Mouse (Mus musculus): ENCODE measurements at regions not wholly inside any gene's neighbourhood (a gene's known extent, or its start where the extent isn't known, plus 50 kb on each side); places are given as distances from the start of the nearest gene placed in this dataset.
"Not testable (repeated sequence)": the region's sequence is repeated elsewhere in the genome, so short reads cannot be mapped to it uniquely, and the experiment has no call there.

GRCm38 (mm10) chr3:58233296-58233695, 181.2 kb upstream of the Tsc22d2 start:
- H3K4me2 ChIP-seq (ENCODE audit: low read length), result no peak overlapping the region
- 62% methylated on average over 2 of the region's 2 CpGs for WGBS
- H3K9ac ChIP-seq (ENCODE audit: low read depth, low read length), result no peak overlapping the region

GRCm38 (mm10) chr3:58234846-58235630, 179.5 kb upstream of the Tsc22d2 start:
- no peaks in the 10 kb centered on the region for H3K4me1 ChIP-seq (ENCODE audit: control insufficient read depth, insufficient read depth, low read length)
- H3K9ac ChIP-seq (ENCODE audit: low read depth, low read length), result no peak overlapping the region
- H3K27me3 ChIP-seq (ENCODE audit: control insufficient read depth, insufficient read depth, low read depth, low read length), result no peaks in the 10 kb centered on the region
- no peak overlapping the region for H3K4me3 ChIP-seq (ENCODE audit: low read depth, low read length)
- WGBS, result 87% methylated on average over 6 of the region's 6 CpGs
- no peak overlapping the region for H3K27ac ChIP-seq (ENCODE audit: low read length)
- H3K36me3 ChIP-seq (ENCODE audit: control insufficient read depth, insufficient read depth, low read length), result no peaks in the 10 kb centered on the region
- no peak for ATAC-seq
- H3K9me3 ChIP-seq (replicated peaks; ENCODE audit: control insufficient read depth, low read length, poor library complexity, severe bottlenecking), result peaks cover 3% of the 10 kb centered on the region; the same call in 1 of the 2 replicates
- no peak overlapping the region for H3K4me2 ChIP-seq (ENCODE audit: low read length)

More at GRCm38 (mm10) chr3:58233296-58233695, 181.2 kb upstream of the Tsc22d2 start:
- Histone ChIP-seq H3K9me3 (replicated peaks; ENCODE audit: control insufficient read depth, low read length, poor library complexity, severe bottlenecking) (no peaks in the 10 kb centered on the region), H3K4me3 (ENCODE audit: low read depth, low read length) (no peak overlapping the region), H3K36me3 (ENCODE audit: control insufficient read depth, insufficient read depth, low read length) (no peaks in the 10 kb centered on the region), H3K4me1 (ENCODE audit: control insufficient read depth, insufficient read depth, low read length) (no peaks in the 10 kb centered on the region), H3K27ac (ENCODE audit: low read length) (no peak overlapping the region), H3K27me3 (ENCODE audit: control insufficient read depth, insufficient read depth, low read depth, low read length) (no peaks in the 10 kb centered on the region)
- no peak for ATAC-seq

GRCm38 (mm10) chr3:58238111-58238510, 176.4 kb upstream of the Tsc22d2 start:
- H3K9me3 ChIP-seq (replicated peaks; ENCODE audit: control insufficient read depth, low read length, poor library complexity, severe bottlenecking), result peaks cover 3% of the 10 kb centered on the region; the same call in 1 of the 2 replicates
- ATAC-seq, result no peak
- H3K4me2 ChIP-seq (ENCODE audit: low read length), result no peak overlapping the region
- H3K27ac ChIP-seq (ENCODE audit: low read length), result no peak overlapping the region
- H3K9ac ChIP-seq (ENCODE audit: low read depth, low read length), result no peak overlapping the region
- no peaks in the 10 kb centered on the region for H3K36me3 ChIP-seq (ENCODE audit: control insufficient read depth, insufficient read depth, low read length)
- no peak overlapping the region for H3K4me3 ChIP-seq (ENCODE audit: low read depth, low read length)
- H3K4me1 ChIP-seq (ENCODE audit: control insufficient read depth, insufficient read depth, low read length), result no peaks in the 10 kb centered on the region
- H3K27me3 ChIP-seq (ENCODE audit: control insufficient read depth, insufficient read depth, low read depth, low read length), result no peaks in the 10 kb centered on the region

GRCm38 (mm10) chr3:58240775-58241174, 173.7 kb upstream of the Tsc22d2 start:
- H3K36me3 ChIP-seq (ENCODE audit: control insufficient read depth, insufficient read depth, low read length), result no peaks in the 10 kb centered on the region
- H3K4me3 ChIP-seq (ENCODE audit: low read depth, low read length), result no peak overlapping the region
- H3K9me3 ChIP-seq (replicated peaks; ENCODE audit: control insufficient read depth, low read length, poor library complexity, severe bottlenecking), result peaks cover 3% of the 10 kb centered on the region; the same call in 1 of the 2 replicates
- WGBS, result 76% methylated on average over 4 of the region's 4 CpGs
- no peaks in the 10 kb centered on the region for H3K4me1 ChIP-seq (ENCODE audit: control insufficient read depth, insufficient read depth, low read length)
- no peaks in the 10 kb centered on the region for H3K27me3 ChIP-seq (ENCODE audit: control insufficient read depth, insufficient read depth, low read depth, low read length)
- ATAC-seq, result no peak
- no peak overlapping the region for H3K27ac ChIP-seq (ENCODE audit: low read length)
- H3K4me2 ChIP-seq (ENCODE audit: low read length), result no peak overlapping the region
- no peak overlapping the region for H3K9ac ChIP-seq (ENCODE audit: low read depth, low read length)

- no peaks in the 10 kb centered on the region for H3K9me3 ChIP-seq (replicated peaks; ENCODE audit: control insufficient read depth, low read length, poor library complexity, severe bottlenecking)
- no peak for ATAC-seq
- H3K4me2 ChIP-seq (ENCODE audit: low read length), result no peak overlapping the region
- H3K4me1 ChIP-seq (ENCODE audit: control insufficient read depth, insufficient read depth, low read length), result no peaks in the 10 kb centered on the region
- H3K9ac ChIP-seq (ENCODE audit: low read depth, low read length), result no peak overlapping the region
- no peak overlapping the region for H3K27ac ChIP-seq (ENCODE audit: low read length)
- 4% methylated on average over 5 of the region's 5 CpGs for WGBS
- H3K4me3 ChIP-seq (ENCODE audit: low read depth, low read length), result no peak overlapping the region
- H3K27me3 ChIP-seq (ENCODE audit: control insufficient read depth, insufficient read depth, low read depth, low read length), result no peaks in the 10 kb centered on the region
- no peaks in the 10 kb centered on the region for H3K36me3 ChIP-seq (ENCODE audit: control insufficient read depth, insufficient read depth, low read length)
These were observed 169.2 kb upstream of the Tsc22d2 start for GRCm38 (mm10) chr3:58245361-58245760.

- Histone ChIP-seq H3K27ac (ENCODE audit: low read length) (no peak overlapping the region), H3K4me1 (ENCODE audit: control insufficient read depth, insufficient read depth, low read length) (no peaks in the 10 kb centered on the region), H3K36me3 (ENCODE audit: control insufficient read depth, insufficient read depth, low read length) (no peaks in the 10 kb centered on the region), H3K9ac (ENCODE audit: low read depth, low read length) (no peak overlapping the region), H3K9me3 (replicated peaks; ENCODE audit: control insufficient read depth, low read length, poor library complexity, severe bottlenecking) (no peaks in the 10 kb centered on the region), H3K4me3 (ENCODE audit: low read depth, low read length) (no peak overlapping the region), H3K27me3 (ENCODE audit: control insufficient read depth, insufficient read depth, low read depth, low read length) (no peaks in the 10 kb centered on the region), H3K4me2 (ENCODE audit: low read length) (no peak overlapping the region)
- ATAC-seq, result no peak
- WGBS, result 62% methylated on average over 2 of the region's 2 CpGs
These were observed 166.5 kb upstream of the Tsc22d2 start for GRCm38 (mm10) chr3:58247989-58248388.

GRCm38 (mm10) chr3:58253942-58254341, 160.6 kb upstream of the Tsc22d2 start:
- no peak overlapping the region for H3K4me2 ChIP-seq (ENCODE audit: low read length)
- H3K9me3 ChIP-seq (replicated peaks; ENCODE audit: control insufficient read depth, low read length, poor library complexity, severe bottlenecking), result no peaks in the 10 kb centered on the region
- ATAC-seq, result no peak
- H3K4me1 ChIP-seq (ENCODE audit: control insufficient read depth, insufficient read depth, low read length), result no peaks in the 10 kb centered on the region
- no peak overlapping the region for H3K4me3 ChIP-seq (ENCODE audit: low read depth, low read length)
- no peaks in the 10 kb centered on the region for H3K36me3 ChIP-seq (ENCODE audit: control insufficient read depth, insufficient read depth, low read length)
- no peak overlapping the region for H3K9ac ChIP-seq (ENCODE audit: low read depth, low read length)
- H3K27ac ChIP-seq (ENCODE audit: low read length), result no peak overlapping the region
- 84% methylated on average over 8 of the region's 8 CpGs for WGBS
- no peaks in the 10 kb centered on the region for H3K27me3 ChIP-seq (ENCODE audit: control insufficient read depth, insufficient read depth, low read depth, low read length)

GRCm38 (mm10) chr3:58267606-58268325, 146.7 kb upstream of the Tsc22d2 start:
- Histone ChIP-seq H3K9ac (ENCODE audit: low read depth, low read length) (no peak overlapping the region), H3K4me3 (ENCODE audit: low read depth, low read length) (no peak overlapping the region), H3K36me3 (ENCODE audit: control insufficient read depth, insufficient read depth, low read length) (no peaks in the 10 kb centered on the region), H3K4me2 (ENCODE audit: low read length) (no peak overlapping the region), H3K27me3 (ENCODE audit: control insufficient read depth, insufficient read depth, low read depth, low read length) (no peaks in the 10 kb centered on the region), H3K9me3 (replicated peaks; ENCODE audit: control insufficient read depth, low read length, poor library complexity, severe bottlenecking) (no peaks in the 10 kb centered on the region), H3K27ac (ENCODE audit: low read length) (no peak overlapping the region), H3K4me1 (ENCODE audit: control insufficient read depth, insufficient read depth, low read length) (no peaks in the 10 kb centered on the region)
- ATAC-seq, result peak; percentile 32; the same call in 1 of the 2 replicates
- WGBS, result 69% methylated on average over 14 of the region's 14 CpGs

GRCm38 (mm10) chr3:58271441-58271840, 143.1 kb upstream of the Tsc22d2 start:
- not testable (repeated sequence) for ATAC-seq; H3K9me3 ChIP-seq (replicated peaks; ENCODE audit: control insufficient read depth, low read length, poor library complexity, severe bottlenecking); H3K4me1 ChIP-seq (ENCODE audit: control insufficient read depth, insufficient read depth, low read length); H3K4me3 ChIP-seq (ENCODE audit: low read depth, low read length); H3K9ac ChIP-seq (ENCODE audit: low read depth, low read length); H3K27me3 ChIP-seq (ENCODE audit: control insufficient read depth, insufficient read depth, low read depth, low read length); H3K27ac ChIP-seq (ENCODE audit: low read length); H3K4me2 ChIP-seq (ENCODE audit: low read length); H3K36me3 ChIP-seq (ENCODE audit: control insufficient read depth, insufficient read depth, low read length)
- no CpG with 5 or more reads among the region's 4 CpGs for WGBS
